Mouse (Mus musculus): ENCODE data around the gene Actr8. TPM values are rescaled to one million over a fixed set of nuclear protein-coding genes. Genes with fewer than 3 reads are reported as not detected.

Actr8 gene
- polyA plus RNA-seq, 2 experiments = 11.3 to 17.3 TPM

GRCm38 (mm10) chr14:30015008-30015407 is 36.9 kb downstream of the Actr8 start:
- Histone ChIP-seq H3K4me3 (ENCODE audit: insufficient read depth in 1 of 2, low read depth in 2 of 2, low read length in 2 of 2) (no peak overlapping the region), H3K27me3 (ENCODE audit: control insufficient read depth, insufficient read depth, low read length) (no peaks in the 10 kb centered on the region; the same call in 1 of the 2 replicates), H3K9me3 (ENCODE audit: control insufficient read depth, low read length) (no peaks in the 10 kb centered on the region), H3K4me2 (ENCODE audit: low read depth) (no peak overlapping the region), H3K9ac (replicated peaks) (no peak overlapping the region), H3K27ac (no peak overlapping the region), H3K4me1 (replicated peaks; ENCODE audit: control insufficient read depth in 2 of 2, insufficient read depth in 2 of 2, low read length in 1 of 2) (no peaks in the 10 kb centered on the region; a peak in 1 of 4 replicates), H3K36me3 (replicated peaks; ENCODE audit: control insufficient read depth, insufficient read depth, low read depth) (no peaks in the 10 kb centered on the region)
- WGBS (ENCODE audit: insufficient replicate concordance) = 45% methylated on average over 1 of the region's 1 CpGs
- no peak for ATAC-seq (ENCODE audit: insufficient read depth)
- no peak for TF ChIP-seq EP300 (IDR thresholded peaks at IDR 0.05; ENCODE audit: low read depth)
- no peak for TF ChIP-seq CTCF (IDR thresholded peaks at IDR 0.05; ENCODE audit: low read depth)
- DNase-seq (ENCODE audit: low read depth in 3 of 3, low spot score in 3 of 3) = no peak

GRCm38 (mm10) chr14:30016666-30017065 is 38.5 kb downstream of the Actr8 start:
- no peak overlapping the region for H3K4me3 ChIP-seq (ENCODE audit: insufficient read depth in 1 of 2, low read depth in 2 of 2, low read length in 2 of 2)
- ATAC-seq (ENCODE audit: insufficient read depth) (no peak), DNase-seq (ENCODE audit: low read depth in 3 of 3, low spot score in 3 of 3) (no peak)
- no peaks in the 10 kb centered on the region for H3K36me3 ChIP-seq (replicated peaks; ENCODE audit: control insufficient read depth, insufficient read depth, low read depth)
- H3K4me2 ChIP-seq (ENCODE audit: low read depth) = no peak overlapping the region
- no peaks in the 10 kb centered on the region; a peak in 1 of 4 replicates for H3K4me1 ChIP-seq (replicated peaks; ENCODE audit: control insufficient read depth in 2 of 2, insufficient read depth in 2 of 2, low read length in 1 of 2)
- H3K27me3 ChIP-seq (ENCODE audit: control insufficient read depth, insufficient read depth, low read length) = no peaks in the 10 kb centered on the region; the same call in 1 of the 2 replicates
- H3K27ac ChIP-seq = no peak overlapping the region
- no peak overlapping the region for H3K9ac ChIP-seq (replicated peaks)
- WGBS (ENCODE audit: insufficient replicate concordance) = 64% methylated on average over 5 of the region's 5 CpGs
- H3K9me3 ChIP-seq (ENCODE audit: control insufficient read depth, low read length) = no peaks in the 10 kb centered on the region
- TF ChIP-seq CTCF (IDR thresholded peaks at IDR 0.05; ENCODE audit: low read depth) = no peak
- no peak for TF ChIP-seq EP300 (IDR thresholded peaks at IDR 0.05; ENCODE audit: low read depth)

- no peaks in the 10 kb centered on the region; a peak in 1 of 4 replicates for H3K4me1 ChIP-seq (replicated peaks; ENCODE audit: control insufficient read depth in 2 of 2, insufficient read depth in 2 of 2, low read length in 1 of 2)
- DNase-seq (ENCODE audit: low read depth in 3 of 3, low spot score in 3 of 3) (no peak), ATAC-seq (ENCODE audit: insufficient read depth) (no peak)
- H3K9ac ChIP-seq (replicated peaks) = no peak overlapping the region
- no peaks in the 10 kb centered on the region; the same call in 1 of the 2 replicates for H3K27me3 ChIP-seq (ENCODE audit: control insufficient read depth, insufficient read depth, low read length)
- no peak overlapping the region for H3K4me3 ChIP-seq (ENCODE audit: insufficient read depth in 1 of 2, low read depth in 2 of 2, low read length in 2 of 2)
- no peak for TF ChIP-seq EP300 (IDR thresholded peaks at IDR 0.05; ENCODE audit: low read depth)
- TF ChIP-seq CTCF (IDR thresholded peaks at IDR 0.05; ENCODE audit: low read depth) = no peak
- H3K9me3 ChIP-seq (ENCODE audit: control insufficient read depth, low read length) = no peaks in the 10 kb centered on the region
- 64% methylated on average over 8 of the region's 8 CpGs for WGBS (ENCODE audit: insufficient replicate concordance)
- H3K4me2 ChIP-seq (ENCODE audit: low read depth) = no peak overlapping the region
- H3K27ac ChIP-seq = no peak overlapping the region
- no peaks in the 10 kb centered on the region for H3K36me3 ChIP-seq (replicated peaks; ENCODE audit: control insufficient read depth, insufficient read depth, low read depth)
These were observed 39.8 kb downstream of the Actr8 start for GRCm38 (mm10) chr14:30017794-30018462.

GRCm38 (mm10) chr14:30018463-30018801 is 40.3 kb downstream of the Actr8 start:
- WGBS (ENCODE audit: insufficient replicate concordance) = 68% methylated on average over 4 of the region's 4 CpGs
- Histone ChIP-seq H3K27me3 (ENCODE audit: control insufficient read depth, insufficient read depth, low read length) (no peaks in the 10 kb centered on the region; the same call in 1 of the 2 replicates), H3K4me1 (replicated peaks; ENCODE audit: control insufficient read depth in 2 of 2, insufficient read depth in 2 of 2, low read length in 1 of 2) (no peaks in the 10 kb centered on the region; a peak in 1 of 4 replicates), H3K4me2 (ENCODE audit: low read depth) (no peak overlapping the region), H3K36me3 (replicated peaks; ENCODE audit: control insufficient read depth, insufficient read depth, low read depth) (no peaks in the 10 kb centered on the region), H3K9me3 (ENCODE audit: control insufficient read depth, low read length) (no peaks in the 10 kb centered on the region), H3K4me3 (ENCODE audit: insufficient read depth in 1 of 2, low read depth in 2 of 2, low read length in 2 of 2) (no peak overlapping the region), H3K27ac (no peak overlapping the region), H3K9ac (replicated peaks) (no peak overlapping the region)
- DNase-seq (ENCODE audit: low read depth in 3 of 3, low spot score in 3 of 3) (no peak), ATAC-seq (ENCODE audit: insufficient read depth) (no peak)
- TF ChIP-seq CTCF (IDR thresholded peaks at IDR 0.05; ENCODE audit: low read depth) = no peak
- no peak for TF ChIP-seq EP300 (IDR thresholded peaks at IDR 0.05; ENCODE audit: low read depth)

GRCm38 (mm10) chr14:30018846-30019245 is 40.7 kb downstream of the Actr8 start:
- no peaks in the 10 kb centered on the region for H3K9me3 ChIP-seq (ENCODE audit: control insufficient read depth, low read length)
- TF ChIP-seq EP300 (IDR thresholded peaks at IDR 0.05; ENCODE audit: low read depth) (no peak), CTCF (IDR thresholded peaks at IDR 0.05; ENCODE audit: low read depth) (no peak)
- H3K9ac ChIP-seq (replicated peaks) = no peak overlapping the region
- WGBS (ENCODE audit: insufficient replicate concordance) = 71% methylated on average over 6 of the region's 6 CpGs
- no peak overlapping the region for H3K4me2 ChIP-seq (ENCODE audit: low read depth)
- ATAC-seq (ENCODE audit: insufficient read depth) (no peak), DNase-seq (ENCODE audit: low read depth in 3 of 3, low spot score in 3 of 3) (no peak)
- no peaks in the 10 kb centered on the region; the same call in 1 of the 2 replicates for H3K27me3 ChIP-seq (ENCODE audit: control insufficient read depth, insufficient read depth, low read length)
- H3K27ac ChIP-seq = no peak overlapping the region
- no peak overlapping the region for H3K4me3 ChIP-seq (ENCODE audit: insufficient read depth in 1 of 2, low read depth in 2 of 2, low read length in 2 of 2)
- no peaks in the 10 kb centered on the region; a peak in 1 of 4 replicates for H3K4me1 ChIP-seq (replicated peaks; ENCODE audit: control insufficient read depth in 2 of 2, insufficient read depth in 2 of 2, low read length in 1 of 2)
- H3K36me3 ChIP-seq (replicated peaks; ENCODE audit: control insufficient read depth, insufficient read depth, low read depth) = no peaks in the 10 kb centered on the region

All from liver, embryonic 14.5 days (tissue).